Mouse (Mus musculus): ENCODE data around the gene Gm36864. TPM values are rescaled to one million over a fixed set of nuclear protein-coding genes. Genes with fewer than 3 reads are reported as not detected.
"Not testable (repeated sequence)": the region's sequence is repeated elsewhere in the genome, so short reads cannot be mapped to it uniquely, and the experiment has no call there.

Gm36864 gene
- total RNA-seq (2021), result not detected

GRCm38 (mm10) chr7:44235909-44236308 is at the start of gene Gm36864:
TSS of gene Gm36864 (plus strand) at chr7:44236177.
- DNase-seq (ENCODE audit: extremely low spot score in 1 of 2, low spot score in 2 of 2), result no peak
- intact Hi-C loops (cut with DNase I), result no loop called here

DNA sequence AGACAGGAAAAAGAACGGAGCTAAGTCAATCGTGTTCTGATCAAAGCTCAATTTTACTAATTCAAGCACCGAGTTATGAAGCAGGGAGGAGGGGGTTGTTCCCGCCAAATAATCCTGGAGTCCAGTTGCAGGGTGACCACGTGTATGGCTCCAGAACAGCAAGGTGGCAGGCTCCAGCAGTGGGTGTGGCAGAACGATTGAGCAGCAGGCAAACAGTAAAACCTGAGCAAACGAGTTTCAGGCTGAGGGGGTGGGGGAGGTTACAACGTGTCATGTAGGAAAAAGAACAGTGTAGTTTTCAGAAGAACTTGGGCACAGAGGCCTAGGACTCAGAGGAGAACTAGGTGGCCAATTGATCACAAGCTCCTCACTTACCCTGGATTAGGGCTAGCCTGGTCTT is 49.5 kb upstream of the Gm36864 start:
- intact Hi-C loops (cut with DNase I); DNase-seq (ENCODE audit: extremely low spot score in 1 of 2, low spot score in 2 of 2): not testable (repeated sequence)

DNA sequence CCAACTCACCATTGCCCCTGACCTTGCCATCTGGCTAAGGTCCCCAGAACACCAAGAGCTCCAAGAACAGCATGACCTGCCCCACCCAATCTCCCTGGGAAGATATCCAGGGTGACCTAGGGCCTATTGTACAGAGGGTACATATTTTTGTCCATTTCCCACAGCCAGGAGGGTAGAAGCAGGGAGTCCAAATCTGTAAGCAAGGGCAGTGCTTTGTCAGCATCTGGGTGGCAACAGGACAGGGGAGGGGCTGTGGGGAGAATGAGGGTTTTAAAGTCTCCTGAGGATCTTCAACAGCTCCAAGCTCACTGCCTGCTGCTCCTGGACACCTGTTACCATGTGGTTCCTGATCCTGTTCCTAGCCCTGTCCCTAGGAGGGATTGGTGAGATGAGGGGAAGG is 48.0 kb upstream of the Gm36864 start, which contains the start of gene Klk1b24:
Gene Klk1b24, plus strand, starts transcription at position 301 of the 400 bp plus-strand sequence.
- intact Hi-C loops (cut with DNase I); DNase-seq (ENCODE audit: extremely low spot score in 1 of 2, low spot score in 2 of 2): not testable (repeated sequence)

DNA sequence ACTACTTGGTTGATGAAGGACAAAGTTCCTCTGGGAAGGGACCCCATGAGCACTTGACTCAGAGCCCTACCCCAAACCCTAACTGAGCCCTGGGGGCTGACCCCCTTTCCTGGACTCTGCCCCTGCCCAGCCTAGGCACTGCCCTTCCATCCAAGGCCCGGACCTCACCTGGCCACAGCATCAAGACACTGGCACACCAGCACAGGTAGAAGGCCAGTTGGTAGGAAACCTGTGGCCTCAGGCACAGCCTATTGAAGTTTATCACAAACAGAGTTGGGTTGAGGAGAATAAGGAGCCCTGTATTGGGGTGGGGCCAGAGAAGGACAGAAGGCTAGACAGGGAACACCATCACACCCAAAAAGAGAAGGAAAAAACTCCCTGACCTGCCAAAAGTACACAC is 42.5 kb upstream of the Gm36864 start:
- intact Hi-C loops (cut with DNase I), result not testable (repeated sequence)

DNA sequence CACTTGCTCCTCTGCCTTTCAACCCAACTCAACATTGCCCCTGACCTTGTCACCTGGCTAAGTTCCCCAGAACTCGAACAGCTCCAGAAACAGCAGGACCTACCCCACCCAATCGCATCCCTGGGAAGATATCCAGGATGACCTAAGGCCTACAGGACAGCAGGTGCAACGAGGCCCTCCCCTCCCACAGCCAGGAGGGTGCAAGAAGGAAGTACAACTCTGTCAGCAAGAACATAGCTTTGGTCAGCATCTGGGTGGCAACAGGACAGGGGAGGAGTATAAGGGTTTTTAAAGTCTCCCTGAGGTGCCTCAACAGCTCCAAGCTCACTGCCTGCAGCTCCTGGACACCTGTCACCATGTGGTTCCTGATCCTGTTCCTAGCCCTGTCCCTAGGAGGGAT is 38.1 kb upstream of the Gm36864 start, which contains the start of gene Klk1b3:
Gene Klk1b3, plus strand, starts transcription at position 301 of the 400 bp plus-strand sequence.
- intact Hi-C loops (cut with DNase I), result no loop called here
- DNase-seq (ENCODE audit: extremely low spot score in 1 of 2, low spot score in 2 of 2), result no peak

More for the DNA sequence above, 42.5 kb upstream of the Gm36864 start:
- DNase-seq (ENCODE audit: extremely low spot score in 1 of 2, low spot score in 2 of 2), result not testable (repeated sequence)

DNA sequence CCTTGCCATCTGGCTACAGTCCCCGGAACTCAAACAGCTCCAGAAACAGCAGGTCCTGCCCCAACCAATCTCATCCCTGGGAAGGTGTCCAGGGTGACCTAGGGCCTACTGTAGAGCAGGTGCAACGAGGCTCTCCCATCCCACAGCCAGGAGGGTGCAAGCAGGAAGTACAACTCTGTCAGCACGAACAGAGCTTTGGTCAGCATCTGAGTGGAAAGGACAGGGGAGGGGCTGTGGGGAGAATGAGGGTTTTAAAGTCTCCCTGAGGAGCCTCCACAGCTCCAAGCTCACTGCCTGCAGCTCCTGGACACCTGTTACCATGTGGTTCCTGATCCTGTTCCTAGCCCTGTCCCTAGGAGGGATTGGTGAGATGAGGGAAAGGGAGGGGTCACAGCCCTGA is 28.8 kb upstream of the Gm36864 start, which contains the start of gene Klk1b4:
Gene Klk1b4, plus strand, starts transcription at position 301 of the 400 bp plus-strand sequence.
- intact Hi-C loops (cut with DNase I); DNase-seq (ENCODE audit: extremely low spot score in 1 of 2, low spot score in 2 of 2): not testable (repeated sequence)

- no peak for DNase-seq (ENCODE audit: extremely low spot score in 1 of 2, low spot score in 2 of 2)
- intact Hi-C loops (cut with DNase I), result no loop called here
These were observed 27.7 kb upstream of the Gm36864 start for GRCm38 (mm10) chr7:44208307-44208706.

DNA sequence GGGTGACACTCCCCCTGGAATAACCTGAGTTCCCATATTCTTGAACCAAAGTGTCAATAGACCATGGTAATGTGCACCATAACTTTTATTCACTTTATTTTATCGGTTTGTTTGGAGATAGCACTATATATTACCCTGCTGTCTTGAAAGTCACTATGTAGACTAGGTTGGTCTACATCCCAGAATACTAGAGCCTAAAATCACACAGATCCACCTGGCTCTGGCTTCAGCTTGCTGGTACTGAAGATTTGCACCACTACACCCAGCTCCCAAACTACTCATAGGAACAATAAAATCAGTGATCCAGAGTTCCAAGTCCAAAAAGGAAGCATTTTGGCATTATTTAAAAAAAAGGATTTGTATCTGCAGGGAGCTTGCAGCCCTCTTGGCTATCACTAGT is 20.3 kb upstream of the Gm36864 start, which contains the start of gene Klk1b5:
Gene Klk1b5, plus strand, starts transcription at position 301 of the 400 bp plus-strand sequence.
- intact Hi-C loops (cut with DNase I), result no loop called here
- no peak for DNase-seq (ENCODE audit: extremely low spot score in 1 of 2, low spot score in 2 of 2)

GRCm38 (mm10) chr7:44221601-44222000 is 14.4 kb upstream of the Gm36864 start:
- intact Hi-C loops (cut with DNase I); DNase-seq (ENCODE audit: extremely low spot score in 1 of 2, low spot score in 2 of 2): not testable (repeated sequence)

DNA sequence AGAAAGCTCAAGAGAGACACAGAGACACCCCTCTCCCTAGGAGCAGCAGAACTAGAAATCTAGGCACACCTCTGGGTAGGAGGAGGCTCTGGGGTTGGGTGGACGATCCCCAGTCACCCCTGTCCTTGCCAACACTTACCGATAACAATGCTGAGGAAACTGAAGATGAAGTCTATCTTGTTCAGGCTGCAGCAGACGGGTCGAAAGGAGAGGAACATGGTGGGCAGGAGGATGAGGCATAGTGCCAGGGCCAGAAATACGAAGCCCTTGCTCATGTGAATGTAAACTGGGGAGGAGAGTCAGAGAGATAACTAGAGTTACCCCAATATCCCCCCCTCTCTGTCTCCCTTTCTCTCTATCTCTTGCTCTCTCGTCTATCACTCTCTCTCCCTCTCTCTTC is 13.6 kb upstream of the Gm36864 start:
- intact Hi-C loops (cut with DNase I); DNase-seq (ENCODE audit: extremely low spot score in 1 of 2, low spot score in 2 of 2): not testable (repeated sequence)

DNA sequence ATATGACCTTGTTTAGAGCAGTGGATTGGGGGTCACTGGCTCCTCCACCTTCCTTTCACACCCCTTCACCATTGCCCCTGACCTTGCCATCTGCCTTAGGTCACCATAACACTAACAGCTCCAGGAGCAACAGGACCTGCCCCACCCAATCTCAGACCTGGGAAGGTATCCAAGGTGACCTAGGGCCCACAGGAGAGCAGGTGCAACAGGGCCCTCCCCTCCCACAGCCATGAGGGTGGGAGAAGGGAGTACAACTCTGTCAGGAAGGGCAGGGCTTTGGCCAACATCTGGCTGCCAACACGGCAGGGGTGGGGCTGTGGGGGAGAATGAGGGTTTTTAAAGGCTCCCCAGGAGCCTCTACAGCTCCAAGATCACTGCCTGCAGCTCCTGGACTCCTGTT is 10.9 kb upstream of the Gm36864 start, which contains the start of gene Klk1:
Gene Klk1, plus strand, starts transcription at position 285 of the 400 bp plus-strand sequence.
- intact Hi-C loops (cut with DNase I), result no loop called here

DNA sequence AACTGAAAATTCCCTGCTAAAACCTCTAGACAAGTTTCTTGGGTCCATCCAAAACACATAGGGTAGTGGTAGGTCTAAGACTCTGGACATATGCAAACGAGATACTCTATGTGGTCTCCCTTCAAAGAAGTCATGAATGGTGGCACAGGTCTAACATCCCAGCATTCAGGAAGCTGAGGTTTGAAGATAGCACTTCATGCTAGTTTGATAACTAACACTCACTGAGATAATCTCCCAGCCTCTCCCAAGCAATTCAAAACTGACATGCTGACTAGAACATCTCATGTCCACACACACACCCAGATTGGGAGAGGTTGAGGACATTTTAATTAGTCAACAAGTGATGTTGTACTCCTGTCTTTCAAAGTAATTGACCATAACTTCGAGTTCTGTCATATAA is 3.9 kb downstream of the Gm36864 start:
- intact Hi-C loops (cut with DNase I), result no loop called here
- DNase-seq (ENCODE audit: extremely low spot score in 1 of 2, low spot score in 2 of 2), result no peak

More for the DNA sequence above, 10.9 kb upstream of the Gm36864 start, which contains the start of gene Klk1:
- DNase-seq (ENCODE audit: extremely low spot score in 1 of 2, low spot score in 2 of 2), result no peak

DNA sequence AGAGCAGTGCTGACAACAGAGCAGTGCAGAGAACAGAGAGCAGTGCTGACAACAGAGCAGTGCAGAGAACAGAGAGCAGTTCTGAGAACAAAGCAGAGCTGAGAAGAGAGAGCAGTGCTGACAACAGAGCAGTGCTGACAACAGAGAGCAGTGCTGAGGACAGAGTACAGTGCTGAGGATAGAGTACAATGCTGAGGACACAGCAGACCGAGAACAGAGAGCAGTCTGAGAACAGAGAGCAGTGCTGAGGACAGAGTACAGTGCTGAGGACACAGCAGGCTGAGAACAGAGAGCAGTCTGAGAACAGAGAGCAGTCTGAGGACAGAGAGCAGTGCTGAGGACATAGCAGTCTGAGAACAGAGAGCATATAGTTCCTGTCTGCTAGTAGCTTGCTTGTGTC is 4.7 kb downstream of the Gm36864 start:
- intact Hi-C loops (cut with DNase I), result no loop called here
- DNase-seq (ENCODE audit: extremely low spot score in 1 of 2, low spot score in 2 of 2), result no peak

DNA sequence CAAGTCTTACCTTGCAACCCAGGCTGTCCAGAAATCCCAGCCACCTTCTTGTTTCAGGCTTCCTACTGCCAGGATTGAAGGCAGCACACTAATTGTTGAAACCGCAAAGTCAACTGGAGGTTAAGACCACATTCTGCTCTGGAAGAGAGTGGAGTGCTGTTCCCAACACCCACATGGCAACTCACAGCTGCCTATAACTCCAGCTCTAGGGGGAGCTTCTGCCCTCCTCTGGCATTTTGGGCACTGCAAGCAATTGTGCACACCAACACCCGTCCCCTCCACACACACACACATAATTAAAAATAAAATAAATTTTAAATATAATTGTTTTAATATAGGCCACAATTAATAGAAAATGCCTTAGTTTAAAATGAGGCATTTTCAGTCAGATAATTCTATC is 5.2 kb downstream of the Gm36864 start:
- intact Hi-C loops (cut with DNase I), result no loop called here
- DNase-seq (ENCODE audit: extremely low spot score in 1 of 2, low spot score in 2 of 2), result no peak

GRCm38 (mm10) chr7:44244080-44244479 is 8.1 kb downstream of the Gm36864 start:
- intact Hi-C loops (cut with DNase I), result no loop called here
- DNase-seq (ENCODE audit: extremely low spot score in 1 of 2, low spot score in 2 of 2), result no peak

DNA sequence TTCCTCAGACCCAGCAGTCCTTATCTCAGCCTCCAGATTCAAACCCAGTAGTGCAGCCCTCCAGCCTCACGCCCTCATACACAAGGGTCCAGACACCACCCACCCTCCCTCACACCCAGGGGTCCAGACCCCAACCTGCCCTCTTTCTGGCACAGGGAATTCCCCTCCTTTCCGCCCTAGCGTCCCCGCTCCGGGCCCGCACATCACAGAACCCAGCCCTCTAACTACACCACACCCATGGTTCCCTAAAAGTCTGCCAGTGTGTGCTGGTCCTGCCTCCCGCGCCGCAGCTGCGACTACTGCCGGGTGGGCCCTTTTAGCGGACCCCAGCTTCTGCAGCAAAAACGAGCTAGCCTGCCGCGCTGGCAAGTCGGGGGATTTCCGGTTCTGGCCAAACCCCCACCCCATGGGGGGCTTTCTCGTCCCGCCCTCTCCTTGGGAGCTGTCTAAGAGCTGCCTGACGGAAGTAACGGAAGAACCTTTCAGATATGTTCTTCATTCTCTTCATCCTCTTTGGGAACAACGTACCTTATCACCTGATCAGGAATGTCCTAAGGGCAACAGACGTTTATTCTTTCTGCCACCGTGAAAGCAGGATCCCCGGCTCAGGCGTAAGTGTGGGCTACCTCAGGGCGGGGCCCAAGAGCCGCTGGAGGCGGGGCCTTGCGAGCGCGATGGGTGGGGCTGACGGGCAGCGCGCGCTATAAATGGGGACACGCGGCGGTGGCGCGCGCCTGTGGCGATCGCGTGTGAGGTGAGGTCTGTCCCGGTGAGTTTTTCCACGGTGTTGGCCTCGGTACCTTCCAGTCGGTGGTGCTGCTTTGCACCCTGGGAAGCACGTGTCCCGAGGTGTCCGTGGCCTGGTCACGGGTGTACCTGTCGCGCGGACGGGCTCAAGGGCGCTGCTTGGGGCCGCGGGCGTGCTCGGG is 10.3 kb downstream of the Gm36864 start, which contains the start of the genes 1700028J19Rik and 2410002F23Rik:
Gene 1700028J19Rik, minus strand, starts transcription at position 641 of the 929 bp plus-strand sequence.
Gene 2410002F23Rik, plus strand, starts transcription at position 668 of the 929 bp plus-strand sequence.
- peak; percentile 87 to 95 for DNase-seq (ENCODE audit: extremely low spot score in 1 of 2, low spot score in 2 of 2)
- intact Hi-C loops (cut with DNase I), result no loop called here

DNA sequence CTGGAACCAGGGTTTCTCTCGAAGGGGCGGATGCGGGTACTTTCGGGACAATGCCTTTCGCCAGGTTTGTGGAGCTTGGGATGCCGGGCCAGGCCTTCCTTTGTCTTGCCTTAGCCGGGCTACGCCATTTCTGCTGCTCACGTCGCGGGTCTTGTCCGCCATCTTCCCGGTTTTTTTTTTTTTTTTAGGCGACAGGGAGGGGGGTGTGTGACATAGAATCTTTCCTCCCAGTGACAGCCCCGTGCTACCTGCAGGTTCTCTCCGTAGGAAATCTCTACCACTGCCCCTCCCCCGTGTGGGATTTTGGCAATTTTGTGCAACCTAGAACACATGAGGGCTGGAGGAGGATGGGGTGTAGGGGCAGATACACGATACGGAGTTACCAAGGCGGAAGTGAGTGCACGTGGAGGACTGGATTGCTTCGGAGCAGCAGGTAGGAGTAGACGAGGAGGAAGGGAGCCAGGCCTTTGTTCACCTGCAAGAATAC is 11.1 kb downstream of the Gm36864 start:
- peak; percentile 53 to 67 for DNase-seq (ENCODE audit: extremely low spot score in 1 of 2, low spot score in 2 of 2)
- intact Hi-C loops (cut with DNase I), result no loop called here

DNA sequence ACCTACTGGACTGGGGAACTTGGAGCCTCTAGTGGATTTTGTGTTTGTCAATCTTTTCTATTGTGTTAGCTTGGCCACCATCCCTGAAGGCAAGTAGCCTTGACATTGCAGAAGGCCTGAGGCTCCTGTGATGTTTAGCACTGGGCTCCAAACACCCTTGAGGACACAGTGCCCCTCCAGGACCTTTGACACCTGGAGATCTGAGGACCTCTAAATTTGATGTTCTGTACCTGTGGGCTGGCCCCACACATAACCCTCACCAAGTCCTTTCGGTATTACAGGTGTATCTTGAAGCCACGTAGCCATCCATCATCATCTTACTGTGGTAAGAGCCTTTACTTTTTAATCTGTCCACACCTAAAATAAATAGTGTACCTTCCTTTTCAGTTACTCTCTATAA is 12.0 kb downstream of the Gm36864 start:
- intact Hi-C loops (cut with DNase I), result no loop called here
- no peak for DNase-seq (ENCODE audit: extremely low spot score in 1 of 2, low spot score in 2 of 2)

- intact Hi-C loops (cut with DNase I), result no loop called here
These were observed 13.3 kb downstream of the Gm36864 start for GRCm38 (mm10) chr7:44249248-44249647.

More at GRCm38 (mm10) chr7:44249248-44249647, 13.3 kb downstream of the Gm36864 start:
- no peak for DNase-seq (ENCODE audit: extremely low spot score in 1 of 2, low spot score in 2 of 2)

Measured in left cerebral cortex, postnatal 10 days (tissue).